Mouse (Mus musculus): ENCODE results near the gene Crtc3. TPM values are rescaled to one million over a fixed set of nuclear protein-coding genes. Genes with fewer than 3 reads are reported as not detected.

Gene Crtc3
- polyA plus RNA-seq, 1 experiment from 2014 or later, result 7.9 TPM

- Histone ChIP-seq H3K36me3 (ENCODE audit: control insufficient read depth, insufficient read depth, low read length) (no peaks in the 10 kb centered on the region), H3K9ac (ENCODE audit: low read length) (no peak overlapping the region), H3K4me1 (ENCODE audit: control insufficient read depth, insufficient read depth, low read length) (no peaks in the 10 kb centered on the region), H3K4me3 (ENCODE audit: low read depth, low read length) (no peak overlapping the region), H3K27ac (ENCODE audit: low read depth, low read length) (no peak overlapping the region), H3K4me2 (ENCODE audit: low read length) (no peak overlapping the region), H3K27me3 (replicated peaks; ENCODE audit: control insufficient read depth, insufficient read depth, low read length) (no peaks in the 10 kb centered on the region), H3K9me3 (replicated peaks; ENCODE audit: control insufficient read depth, low read length) (no peaks in the 10 kb centered on the region)
- ATAC-seq (no peak), DNase-seq (ENCODE audit: low spot score) (no peak)
- 57% methylated on average over 1 of the region's 1 CpGs for WGBS
Observed at GRCm38 (mm10) chr7:80696334-80696733, 7.7 kb upstream of the Crtc3 start.

- H3K4me3 ChIP-seq (ENCODE audit: low read depth, low read length), result no peak overlapping the region
- 91% methylated on average over 9 of the region's 9 CpGs for WGBS
- H3K27ac ChIP-seq (ENCODE audit: low read depth, low read length), result no peak overlapping the region
- H3K9ac ChIP-seq (ENCODE audit: low read length), result no peak overlapping the region
- H3K9me3 ChIP-seq (replicated peaks; ENCODE audit: control insufficient read depth, low read length), result no peaks in the 10 kb centered on the region
- DNase-seq (ENCODE audit: low spot score), result no peak
- ATAC-seq, result no peak
- H3K4me1 ChIP-seq (ENCODE audit: control insufficient read depth, insufficient read depth, low read length), result no peaks in the 10 kb centered on the region
- H3K4me2 ChIP-seq (ENCODE audit: low read length), result no peak overlapping the region
- no peaks in the 10 kb centered on the region for H3K36me3 ChIP-seq (ENCODE audit: control insufficient read depth, insufficient read depth, low read length)
- H3K27me3 ChIP-seq (replicated peaks; ENCODE audit: control insufficient read depth, insufficient read depth, low read length), result no peaks in the 10 kb centered on the region
Observed at GRCm38 (mm10) chr7:80692472-80692871, 3.8 kb upstream of the Crtc3 start.

DNA sequence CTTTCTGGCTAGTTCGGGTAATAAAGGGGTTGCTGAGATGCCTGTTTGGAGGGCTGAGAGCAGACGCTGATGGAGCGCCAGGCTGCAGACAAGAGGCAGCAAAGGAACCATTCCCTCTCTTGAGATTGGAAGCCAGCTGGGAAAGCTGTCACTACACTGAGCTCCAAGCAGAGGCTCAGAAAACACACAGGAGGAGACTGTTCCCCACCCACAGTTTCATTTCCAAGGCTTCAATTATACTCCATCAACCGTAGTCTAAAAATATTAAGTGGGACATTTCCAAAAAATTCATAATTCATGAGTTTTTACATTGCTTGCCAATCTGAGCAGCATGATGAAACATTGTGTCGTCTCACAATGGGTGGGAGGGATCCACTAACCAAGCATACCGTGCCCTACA lies 2.5 kb upstream of the Crtc3 start:
- H3K4me2 ChIP-seq (ENCODE audit: low read length), result no peak overlapping the region
- 0 out of 2 replicates have a peak overlapping the region, but pooled peaks have one; percentile 14 for H3K27ac ChIP-seq (ENCODE audit: low read depth, low read length)
- H3K4me3 ChIP-seq (ENCODE audit: low read depth, low read length), result no peak overlapping the region
- peak; percentile 56 for DNase-seq (ENCODE audit: low spot score)
- H3K27me3 ChIP-seq (replicated peaks; ENCODE audit: control insufficient read depth, insufficient read depth, low read length), result no peaks in the 10 kb centered on the region
- H3K9ac ChIP-seq (ENCODE audit: low read length), result no peak overlapping the region
- no peaks in the 10 kb centered on the region for H3K9me3 ChIP-seq (replicated peaks; ENCODE audit: control insufficient read depth, low read length)
- peaks cover 4% of the 10 kb centered on the region for H3K4me1 ChIP-seq (ENCODE audit: control insufficient read depth, insufficient read depth, low read length)
- no peak for ATAC-seq
- WGBS, result 55% methylated on average over 6 of the region's 6 CpGs
- no peaks in the 10 kb centered on the region for H3K36me3 ChIP-seq (ENCODE audit: control insufficient read depth, insufficient read depth, low read length)

- Histone ChIP-seq H3K4me1 (ENCODE audit: control insufficient read depth, insufficient read depth, low read length) (peaks cover 4% of the 10 kb centered on the region), H3K9me3 (replicated peaks; ENCODE audit: control insufficient read depth, low read length) (no peaks in the 10 kb centered on the region), H3K4me3 (ENCODE audit: low read depth, low read length) (peak overlapping the region; percentile 78), H3K36me3 (ENCODE audit: control insufficient read depth, insufficient read depth, low read length) (no peaks in the 10 kb centered on the region), H3K4me2 (ENCODE audit: low read length) (peak overlapping the region; percentile 75), H3K27ac (ENCODE audit: low read depth, low read length) (peak overlapping the region; percentile 93), H3K27me3 (replicated peaks; ENCODE audit: control insufficient read depth, insufficient read depth, low read length) (no peaks in the 10 kb centered on the region), H3K9ac (ENCODE audit: low read length) (peak overlapping the region; percentile 92)
- DNase-seq (ENCODE audit: low spot score) (no peak), ATAC-seq (no peak)
- 23% methylated on average over 10 of the region's 10 CpGs for WGBS
Observed at GRCm38 (mm10) chr7:80689221-80689591, 529 bp upstream of the Crtc3 start.

DNA sequence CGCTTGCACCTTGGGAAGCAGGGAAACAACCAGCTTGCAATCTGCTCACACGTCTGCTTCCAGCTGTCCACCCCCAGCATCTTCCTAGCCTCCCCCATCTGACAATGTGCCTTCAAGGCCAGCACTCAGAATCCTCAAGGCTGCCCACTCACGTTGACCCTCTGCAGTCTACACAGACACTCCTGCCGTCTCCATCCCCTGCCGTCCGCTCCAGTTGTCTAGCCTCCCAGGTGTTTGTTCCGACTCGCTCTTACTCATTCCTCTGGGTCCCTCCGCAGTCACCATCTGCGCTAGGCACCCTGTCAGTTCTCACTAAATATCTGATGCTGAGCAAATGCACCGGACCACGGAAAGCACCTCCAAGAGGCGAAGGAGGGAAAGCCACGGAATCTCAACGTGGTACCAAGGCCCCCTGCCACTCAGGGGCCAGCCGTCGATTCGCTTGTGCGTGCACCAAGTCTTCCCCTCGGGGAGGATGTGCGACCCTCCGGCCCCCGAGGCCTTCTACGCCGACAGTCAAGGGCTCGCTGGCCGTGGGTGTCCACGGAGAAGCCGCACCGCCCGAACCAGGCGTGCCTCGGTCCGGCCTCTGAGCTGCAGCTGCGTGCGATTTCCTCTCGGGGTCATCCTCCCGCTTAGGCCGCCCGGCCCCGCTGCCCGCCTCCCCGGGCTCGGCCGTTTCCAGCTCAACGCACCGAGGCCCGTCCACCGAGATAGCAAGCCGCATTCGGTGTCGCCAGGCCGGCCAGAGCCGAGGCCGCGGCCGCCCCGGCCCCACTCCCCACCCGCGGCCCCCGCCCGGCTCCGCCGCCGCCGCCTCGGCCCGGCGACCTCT lies 739 bp downstream of the Crtc3 start:
- Histone ChIP-seq H3K4me1 (ENCODE audit: control insufficient read depth, insufficient read depth, low read length) (peaks cover 4% of the 10 kb centered on the region), H3K9ac (ENCODE audit: low read length) (peak overlapping the region; percentile 92)

GRCm38 (mm10) chr7:80685639-80686038 lies 3.0 kb downstream of the Crtc3 start:
- WGBS, result 85% methylated on average over 5 of the region's 5 CpGs
- Histone ChIP-seq H3K4me2 (ENCODE audit: low read length) (no peak overlapping the region), H3K9ac (ENCODE audit: low read length) (no peak overlapping the region), H3K4me3 (ENCODE audit: low read depth, low read length) (no peak overlapping the region), H3K36me3 (ENCODE audit: control insufficient read depth, insufficient read depth, low read length) (no peaks in the 10 kb centered on the region), H3K27ac (ENCODE audit: low read depth, low read length) (no peak overlapping the region), H3K4me1 (ENCODE audit: control insufficient read depth, insufficient read depth, low read length) (peaks cover 4% of the 10 kb centered on the region), H3K9me3 (replicated peaks; ENCODE audit: control insufficient read depth, low read length) (no peaks in the 10 kb centered on the region), H3K27me3 (replicated peaks; ENCODE audit: control insufficient read depth, insufficient read depth, low read length) (no peaks in the 10 kb centered on the region)
- no peak for DNase-seq (ENCODE audit: low spot score)
- ATAC-seq, result no peak

More for the DNA sequence above, 739 bp downstream of the Crtc3 start:
- Histone ChIP-seq H3K27ac (ENCODE audit: low read depth, low read length) (peak overlapping the region; percentile 93), H3K9me3 (replicated peaks; ENCODE audit: control insufficient read depth, low read length) (no peaks in the 10 kb centered on the region), H3K36me3 (ENCODE audit: control insufficient read depth, insufficient read depth, low read length) (no peaks in the 10 kb centered on the region), H3K27me3 (replicated peaks; ENCODE audit: control insufficient read depth, insufficient read depth, low read length) (no peaks in the 10 kb centered on the region), H3K4me2 (ENCODE audit: low read length) (peak overlapping the region; percentile 75), H3K4me3 (ENCODE audit: low read depth, low read length) (peak overlapping the region; percentile 78)
- WGBS, result under 1% methylated on average over 55 of the region's 69 CpGs
- peak; percentile 54 for ATAC-seq
- DNase-seq (ENCODE audit: low spot score), result peak; percentile 74

- no peak overlapping the region for H3K27ac ChIP-seq (ENCODE audit: low read depth, low read length)
- no peak overlapping the region for H3K4me2 ChIP-seq (ENCODE audit: low read length)
- H3K4me1 ChIP-seq (ENCODE audit: control insufficient read depth, insufficient read depth, low read length), result peaks cover 9% of the 10 kb centered on the region
- H3K27me3 ChIP-seq (replicated peaks; ENCODE audit: control insufficient read depth, insufficient read depth, low read length), result no peaks in the 10 kb centered on the region
- H3K4me3 ChIP-seq (ENCODE audit: low read depth, low read length), result no peak overlapping the region
- no peak overlapping the region for H3K9ac ChIP-seq (ENCODE audit: low read length)
- ATAC-seq (no peak), DNase-seq (ENCODE audit: low spot score) (no peak)
- no peaks in the 10 kb centered on the region for H3K9me3 ChIP-seq (replicated peaks; ENCODE audit: control insufficient read depth, low read length)
- 78% methylated on average over 1 of the region's 1 CpGs for WGBS
- no peaks in the 10 kb centered on the region for H3K36me3 ChIP-seq (ENCODE audit: control insufficient read depth, insufficient read depth, low read length)
Observed at GRCm38 (mm10) chr7:80682630-80683029, 6.0 kb downstream of the Crtc3 start.

DNA sequence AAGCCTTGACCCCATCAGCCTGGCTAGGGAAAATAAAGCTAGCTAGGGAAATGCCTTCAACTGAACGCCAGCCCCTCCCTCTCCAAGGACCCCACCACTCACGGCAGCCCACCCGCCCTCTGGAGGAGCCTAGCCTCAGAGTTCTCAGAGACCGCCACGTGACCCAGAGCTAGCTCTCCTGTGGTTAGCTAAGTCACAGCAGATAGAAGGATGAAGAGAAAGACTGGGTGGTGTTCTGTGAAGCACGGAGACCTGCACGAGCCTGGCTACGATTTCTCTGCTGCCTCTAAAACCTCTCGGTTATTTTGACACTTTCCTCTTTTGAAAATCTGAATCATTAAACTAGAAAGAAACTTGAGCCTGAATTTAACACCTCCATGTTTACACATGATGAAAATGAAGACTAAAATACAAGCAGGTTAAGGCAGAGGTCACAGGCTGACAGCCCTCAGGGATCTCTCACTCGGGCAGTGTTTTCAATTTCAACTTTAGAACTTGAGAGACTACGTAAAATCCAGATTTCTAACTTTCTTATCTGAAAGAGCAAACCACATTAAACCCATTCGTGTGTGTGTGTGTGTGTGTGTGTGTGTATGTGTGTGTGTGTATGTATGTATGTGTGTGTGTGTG lies 8.3 kb downstream of the Crtc3 start:
- Histone ChIP-seq H3K36me3 (ENCODE audit: control insufficient read depth, insufficient read depth, low read length) (0 out of 2 replicates have a peak, but pooled peaks cover 8% of the 10 kb centered on the region), H3K4me1 (ENCODE audit: control insufficient read depth, insufficient read depth, low read length) (0 out of 2 replicates have a peak, but pooled peaks cover 4% of the 10 kb centered on the region), H3K27ac (ENCODE audit: low read depth, low read length) (no peak overlapping the region), H3K4me3 (ENCODE audit: low read depth, low read length) (no peak overlapping the region), H3K4me2 (ENCODE audit: low read length) (no peak overlapping the region), H3K9ac (ENCODE audit: low read length) (no peak overlapping the region), H3K9me3 (replicated peaks; ENCODE audit: control insufficient read depth, low read length) (no peaks in the 10 kb centered on the region), H3K27me3 (replicated peaks; ENCODE audit: control insufficient read depth, insufficient read depth, low read length) (no peaks in the 10 kb centered on the region)
- DNase-seq (ENCODE audit: low spot score) (no peak), ATAC-seq (no peak)
- 28% methylated on average over 12 of the region's 12 CpGs for WGBS

- no peak overlapping the region for H3K27ac ChIP-seq (ENCODE audit: low read depth, low read length)
- H3K27me3 ChIP-seq (replicated peaks; ENCODE audit: control insufficient read depth, insufficient read depth, low read length), result no peaks in the 10 kb centered on the region
- DNase-seq (ENCODE audit: low spot score) (no peak), ATAC-seq (no peak)
- no peak overlapping the region for H3K4me2 ChIP-seq (ENCODE audit: low read length)
- 0 out of 2 replicates have a peak, but pooled peaks cover 8% of the 10 kb centered on the region for H3K36me3 ChIP-seq (ENCODE audit: control insufficient read depth, insufficient read depth, low read length)
- no peaks in the 10 kb centered on the region for H3K4me1 ChIP-seq (ENCODE audit: control insufficient read depth, insufficient read depth, low read length)
- 73% methylated on average over 3 of the region's 3 CpGs for WGBS
- H3K4me3 ChIP-seq (ENCODE audit: low read depth, low read length), result no peak overlapping the region
- no peaks in the 10 kb centered on the region for H3K9me3 ChIP-seq (replicated peaks; ENCODE audit: control insufficient read depth, low read length)
- H3K9ac ChIP-seq (ENCODE audit: low read length), result no peak overlapping the region
Observed at GRCm38 (mm10) chr7:80672323-80672722, 16.4 kb downstream of the Crtc3 start.

Measured in forebrain, embryonic 14.5 days (tissue).